Mouse (Mus musculus): Measurements from ENCODE around the gene Rps18. TPM values are rescaled to one million over a fixed set of nuclear protein-coding genes. Genes with fewer than 3 reads are reported as not detected.
"Not testable (repeated sequence)": the region's sequence is repeated elsewhere in the genome, so short reads cannot be mapped to it uniquely, and the experiment has no call there.

The Rps18 gene
- polyA plus RNA-seq, 1 experiment from 2014 or later = 1,265 TPM

DNA sequence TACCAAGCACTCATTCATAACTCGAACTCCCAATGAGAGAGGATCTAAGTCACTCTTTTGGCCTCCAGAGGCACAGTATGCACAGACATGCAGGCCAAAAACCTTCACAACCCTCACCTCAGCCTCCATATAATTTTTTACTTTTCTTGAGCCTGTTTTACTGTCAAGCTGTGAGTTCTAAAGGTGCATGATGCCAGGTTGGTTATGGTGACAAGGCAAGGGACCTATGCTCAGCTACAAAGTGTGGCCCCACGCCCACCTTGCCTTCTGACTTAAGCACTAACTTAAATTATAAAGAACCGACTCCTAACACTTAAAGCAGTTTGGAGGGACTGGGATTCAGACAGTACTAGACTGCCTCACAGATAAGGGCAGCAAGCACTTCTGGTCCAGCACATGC, 2.5 kb downstream of the Rps18 start:
- Histone ChIP-seq H3K27ac (ENCODE audit: low read depth, low read length) (no peak overlapping the region), H3K4me2 (ENCODE audit: low read depth, low read length, severe bottlenecking) (no peak overlapping the region), H3K9me3 (ENCODE audit: control insufficient read depth, low read length) (no peaks in the 10 kb centered on the region), H3K27me3 (ENCODE audit: control insufficient read depth, insufficient read depth, low read length) (no peaks in the 10 kb centered on the region), H3K9ac (ENCODE audit: low read length) (no peak overlapping the region; the same call in 1 of the 2 replicates), H3K4me3 (ENCODE audit: low read depth, low read length) (peak overlapping the region; percentile 5; the same call in 1 of the 2 replicates), H3K36me3 (ENCODE audit: control insufficient read depth, insufficient read depth, low read length) (peaks cover 12% of the 10 kb centered on the region), H3K4me1 (replicated peaks; ENCODE audit: control insufficient read depth, insufficient read depth, low read length) (peaks cover 39% of the 10 kb centered on the region)
- ATAC-seq (replicated peaks; ENCODE audit: low FRiP score) (no peak), DNase-seq (ENCODE audit: low spot score) (no peak)
- 90% methylated on average over 3 of the region's 3 CpGs for WGBS

DNA sequence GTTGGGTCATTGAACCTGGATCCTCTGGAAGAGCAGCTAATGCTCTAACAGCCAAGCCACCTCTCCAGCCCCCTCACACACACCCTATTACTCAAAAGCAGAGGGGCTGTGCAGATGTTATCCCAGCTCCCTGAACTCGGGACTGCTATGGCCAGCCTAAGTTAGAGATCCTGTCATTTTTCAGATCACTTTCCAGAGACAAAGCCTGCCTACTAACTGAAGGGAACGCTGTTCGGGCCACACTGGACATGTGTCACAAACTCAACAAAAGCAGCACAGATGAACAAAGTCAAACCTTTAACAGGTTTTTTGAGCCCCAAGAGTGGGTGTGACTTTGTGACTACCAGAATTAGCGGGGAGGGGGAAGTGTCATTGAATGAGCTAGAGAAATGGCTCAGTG, 2.9 kb downstream of the Rps18 start:
- Histone ChIP-seq H3K36me3 (ENCODE audit: control insufficient read depth, insufficient read depth, low read length) (peaks cover 12% of the 10 kb centered on the region), H3K4me2 (ENCODE audit: low read depth, low read length, severe bottlenecking) (no peak overlapping the region), H3K9ac (ENCODE audit: low read length) (no peak overlapping the region; the same call in 1 of the 2 replicates), H3K27ac (ENCODE audit: low read depth, low read length) (no peak overlapping the region), H3K9me3 (ENCODE audit: control insufficient read depth, low read length) (no peaks in the 10 kb centered on the region), H3K4me1 (replicated peaks; ENCODE audit: control insufficient read depth, insufficient read depth, low read length) (peaks cover 39% of the 10 kb centered on the region), H3K27me3 (ENCODE audit: control insufficient read depth, insufficient read depth, low read length) (no peaks in the 10 kb centered on the region), H3K4me3 (ENCODE audit: low read depth, low read length) (0 out of 2 replicates have a peak overlapping the region, but pooled peaks have one; percentile 5)
- DNase-seq (ENCODE audit: low spot score) = no peak
- ATAC-seq (replicated peaks; ENCODE audit: low FRiP score) = no peak
- 80% methylated on average over 4 of the region's 4 CpGs for WGBS

DNA sequence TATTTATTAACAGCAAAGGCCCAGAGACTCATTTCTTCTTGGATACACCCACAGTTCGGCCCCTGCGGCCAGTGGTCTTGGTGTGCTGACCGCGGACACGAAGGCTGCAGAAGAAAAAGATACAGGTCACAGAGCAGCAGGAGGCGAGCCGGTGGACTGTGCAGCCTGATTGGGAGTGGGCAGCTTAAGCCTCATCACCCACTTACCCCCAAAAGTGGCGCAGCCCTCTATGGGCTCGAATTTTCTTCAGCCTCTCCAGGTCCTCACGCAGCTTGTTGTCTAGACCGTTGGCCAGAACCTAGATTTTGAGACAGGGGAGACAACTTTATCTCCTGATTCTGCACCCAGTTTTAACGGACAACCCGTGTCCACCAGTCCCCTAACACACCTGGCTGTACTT, 3.8 kb downstream of the Rps18 start:
- peaks cover 37% of the 10 kb centered on the region for H3K4me1 ChIP-seq (replicated peaks; ENCODE audit: control insufficient read depth, insufficient read depth, low read length)
- H3K36me3 ChIP-seq (ENCODE audit: control insufficient read depth, insufficient read depth, low read length) = peaks cover 12% of the 10 kb centered on the region
- DNase-seq (ENCODE audit: low spot score); H3K27me3 ChIP-seq (ENCODE audit: control insufficient read depth, insufficient read depth, low read length); H3K9ac ChIP-seq (ENCODE audit: low read length); H3K27ac ChIP-seq (ENCODE audit: low read depth, low read length); ATAC-seq (replicated peaks; ENCODE audit: low FRiP score); H3K9me3 ChIP-seq (ENCODE audit: control insufficient read depth, low read length): not testable (repeated sequence)
- 73% methylated on average over 13 of the region's 13 CpGs for WGBS
- peak overlapping the region; percentile 51 for H3K4me2 ChIP-seq (ENCODE audit: low read depth, low read length, severe bottlenecking)
- H3K4me3 ChIP-seq (ENCODE audit: low read depth, low read length) = 0 out of 2 replicates have a peak overlapping the region, but pooled peaks have one; percentile 29

DNA sequence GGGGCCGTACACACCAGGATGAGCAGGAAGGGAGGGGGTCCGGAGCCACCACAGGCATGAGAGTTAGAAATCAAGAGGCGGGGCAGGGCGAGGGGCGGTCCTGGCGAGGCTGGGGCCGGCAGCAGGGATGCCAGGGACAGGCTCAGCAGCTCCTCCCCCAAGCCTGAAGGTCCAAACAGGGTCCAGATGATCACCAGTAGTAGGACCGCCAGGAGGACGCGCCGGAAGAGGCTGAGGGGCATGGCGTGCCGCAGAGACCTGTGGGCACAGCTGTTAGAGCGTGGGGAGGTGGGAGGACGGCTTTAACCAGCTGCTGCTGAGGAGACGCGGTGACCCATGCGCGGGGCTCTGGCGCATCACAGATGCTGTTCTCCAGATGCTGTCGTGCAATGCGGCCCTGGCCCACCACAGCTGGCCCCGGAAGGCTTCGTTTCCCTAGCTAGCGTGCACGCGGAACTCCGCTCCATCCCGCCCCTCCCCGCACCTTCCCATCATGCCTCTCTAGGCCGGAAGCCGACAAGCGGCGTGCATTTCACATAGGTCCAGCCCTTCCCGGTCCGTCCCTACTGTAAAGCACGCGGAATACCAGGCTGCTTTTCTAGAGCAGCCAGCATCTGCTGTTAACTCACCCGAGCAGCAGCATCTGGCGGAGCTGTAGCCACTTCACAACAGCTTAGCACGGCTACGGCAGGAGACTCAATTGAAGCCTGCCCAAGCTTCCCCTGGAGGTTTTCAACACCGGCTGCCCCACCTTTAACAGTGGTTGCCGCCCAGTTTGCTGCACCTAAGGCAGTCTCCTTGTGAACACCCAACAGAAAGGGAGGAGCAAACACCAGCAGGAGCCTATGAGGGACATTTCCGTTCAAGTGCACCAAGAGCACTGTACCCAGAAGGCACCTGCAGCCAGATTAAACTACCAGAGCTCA, 4.5 kb downstream of the Rps18 start, which contains the start of gene B3galt4:
B3galt4 (minus strand) TSS at position 468 of the 926 bp plus-strand sequence.
- Histone ChIP-seq H3K4me2 (ENCODE audit: low read depth, low read length, severe bottlenecking) (peak within 1 kb of the TSS; percentile 51), H3K9ac (ENCODE audit: low read length) (peak within 1 kb of the TSS; percentile 66), H3K4me3 (ENCODE audit: low read depth, low read length) (peak within 1 kb of the TSS; percentile 29), H3K9me3 (ENCODE audit: control insufficient read depth, low read length) (no peaks in the 10 kb centered on the region), H3K4me1 (replicated peaks; ENCODE audit: control insufficient read depth, insufficient read depth, low read length) (peaks cover 34% of the 10 kb centered on the region), H3K27ac (ENCODE audit: low read depth, low read length) (peak within 1 kb of the TSS; percentile 82), H3K27me3 (ENCODE audit: control insufficient read depth, insufficient read depth, low read length) (no peaks in the 10 kb centered on the region), H3K36me3 (ENCODE audit: control insufficient read depth, insufficient read depth, low read length) (peaks cover 12% of the 10 kb centered on the region)
- ATAC-seq (replicated peaks; ENCODE audit: low FRiP score) = peak; percentile 66
- DNase-seq (ENCODE audit: low spot score) = peak; percentile 89
- 1% methylated on average over 39 of the region's 45 CpGs for WGBS

GRCm38 (mm10) chr17:33950131-33950625, 5.6 kb downstream of the Rps18 start:
- H3K27ac ChIP-seq (ENCODE audit: low read depth, low read length) = no peak overlapping the region

DNA sequence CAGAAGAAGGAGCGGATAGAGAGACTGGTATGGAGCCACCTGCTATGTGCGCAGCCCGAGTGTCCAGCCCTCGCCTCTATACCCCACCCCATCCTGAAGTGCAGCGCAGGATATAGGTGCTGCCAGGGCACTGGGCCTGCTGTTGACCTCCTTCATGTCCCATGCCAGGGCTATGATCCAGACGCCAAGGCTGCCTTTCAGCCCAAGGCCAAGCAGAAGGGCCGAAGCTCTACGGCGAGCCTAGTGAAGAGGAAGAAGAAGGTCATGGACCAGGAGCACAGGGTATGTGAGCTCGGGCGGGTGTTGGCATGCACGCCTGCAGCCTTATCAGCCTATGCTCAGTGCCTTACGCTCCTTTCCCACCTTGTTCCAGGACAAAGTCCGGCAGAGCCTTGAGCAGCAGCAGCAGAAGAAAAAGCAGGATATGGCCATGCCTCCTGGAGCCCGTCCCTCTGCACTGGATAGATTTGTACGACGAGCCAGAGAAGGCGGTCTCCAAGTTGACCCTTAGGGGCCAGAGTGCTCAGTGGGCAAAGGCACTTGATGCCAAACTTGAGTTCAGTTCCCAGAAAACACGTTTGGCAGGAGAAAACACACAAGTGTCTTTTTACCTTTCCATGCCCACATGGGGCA, 6.8 kb downstream of the Rps18 start:
- no peak overlapping the region for H3K9ac ChIP-seq (ENCODE audit: low read length)

More at GRCm38 (mm10) chr17:33950131-33950625, 5.6 kb downstream of the Rps18 start:
- Histone ChIP-seq H3K9ac (ENCODE audit: low read length) (no peak overlapping the region), H3K36me3 (ENCODE audit: control insufficient read depth, insufficient read depth, low read length) (peaks cover 12% of the 10 kb centered on the region), H3K4me2 (ENCODE audit: low read depth, low read length, severe bottlenecking) (peak overlapping the region; percentile 21; the same call in 1 of the 2 replicates), H3K9me3 (ENCODE audit: control insufficient read depth, low read length) (no peaks in the 10 kb centered on the region), H3K4me1 (replicated peaks; ENCODE audit: control insufficient read depth, insufficient read depth, low read length) (peaks cover 34% of the 10 kb centered on the region), H3K27me3 (ENCODE audit: control insufficient read depth, insufficient read depth, low read length) (no peaks in the 10 kb centered on the region), H3K4me3 (ENCODE audit: low read depth, low read length) (no peak overlapping the region)
- DNase-seq (ENCODE audit: low spot score) (no peak), ATAC-seq (replicated peaks; ENCODE audit: low FRiP score) (no peak)
- 75% methylated on average over 10 of the region's 10 CpGs for WGBS

DNA sequence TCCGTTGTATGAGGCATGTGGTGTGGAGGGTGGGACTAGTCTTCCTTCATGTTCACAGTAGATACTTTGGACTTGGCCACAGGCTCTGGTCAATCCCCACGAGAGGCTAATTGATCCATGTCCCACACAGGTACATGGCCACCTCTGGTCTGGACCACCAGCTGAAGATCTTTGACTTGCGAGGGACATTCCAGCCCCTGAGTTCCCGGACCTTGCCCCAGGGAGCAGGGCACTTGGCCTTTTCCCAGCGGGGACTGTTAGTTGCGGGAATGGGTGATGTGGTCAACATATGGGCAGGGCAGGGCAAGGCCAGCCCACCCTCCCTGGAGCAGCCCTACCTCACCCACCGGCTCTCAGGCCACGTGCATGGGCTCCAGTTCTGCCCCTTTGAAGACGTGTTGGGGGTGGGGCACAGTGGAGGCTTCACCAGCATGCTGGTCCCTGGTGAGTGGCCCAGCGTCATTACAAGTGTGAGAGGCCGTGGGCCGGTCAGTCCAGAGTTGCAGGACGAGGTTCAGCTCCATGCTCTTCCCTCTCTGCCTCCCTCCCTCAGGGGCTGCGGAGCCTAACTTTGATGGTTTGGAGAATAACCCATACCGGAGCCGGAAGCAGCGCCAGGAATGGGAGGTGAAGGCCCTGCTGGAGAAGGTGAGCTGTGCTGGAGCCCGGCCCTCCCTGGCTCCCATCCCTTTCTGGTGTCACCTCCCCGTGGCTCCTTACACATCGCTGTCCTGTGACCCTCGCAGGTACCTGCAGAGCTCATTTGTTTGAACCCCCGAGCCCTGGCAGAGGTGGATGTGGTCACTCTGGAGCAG, 7.5 kb downstream of the Rps18 start:
- WGBS = 93% methylated on average over 22 of the region's 22 CpGs
- H3K36me3 ChIP-seq (ENCODE audit: control insufficient read depth, insufficient read depth, low read length) = peaks cover 9% of the 10 kb centered on the region
- no peak overlapping the region for H3K4me2 ChIP-seq (ENCODE audit: low read depth, low read length, severe bottlenecking)
- no peak overlapping the region for H3K4me3 ChIP-seq (ENCODE audit: low read depth, low read length)
- no peak overlapping the region for H3K27ac ChIP-seq (ENCODE audit: low read depth, low read length)
- H3K4me1 ChIP-seq (replicated peaks; ENCODE audit: control insufficient read depth, insufficient read depth, low read length) = peaks cover 22% of the 10 kb centered on the region
- ATAC-seq (replicated peaks; ENCODE audit: low FRiP score) (no peak), DNase-seq (ENCODE audit: low spot score) (no peak)
- H3K9me3 ChIP-seq (ENCODE audit: control insufficient read depth, low read length) = no peaks in the 10 kb centered on the region
- no peaks in the 10 kb centered on the region for H3K27me3 ChIP-seq (ENCODE audit: control insufficient read depth, insufficient read depth, low read length)
- no peak overlapping the region for H3K9ac ChIP-seq (ENCODE audit: low read length)

More for the DNA sequence above, 6.8 kb downstream of the Rps18 start:
- H3K9me3 ChIP-seq (ENCODE audit: control insufficient read depth, low read length) = no peaks in the 10 kb centered on the region
- 91% methylated on average over 19 of the region's 19 CpGs for WGBS
- no peaks in the 10 kb centered on the region for H3K27me3 ChIP-seq (ENCODE audit: control insufficient read depth, insufficient read depth, low read length)
- H3K4me1 ChIP-seq (replicated peaks; ENCODE audit: control insufficient read depth, insufficient read depth, low read length) = peaks cover 26% of the 10 kb centered on the region
- H3K4me2 ChIP-seq (ENCODE audit: low read depth, low read length, severe bottlenecking) = no peak overlapping the region
- no peak overlapping the region for H3K27ac ChIP-seq (ENCODE audit: low read depth, low read length)
- H3K36me3 ChIP-seq (ENCODE audit: control insufficient read depth, insufficient read depth, low read length) = peaks cover 13% of the 10 kb centered on the region
- ATAC-seq (replicated peaks; ENCODE audit: low FRiP score) (no peak), DNase-seq (ENCODE audit: low spot score) (no peak)
- no peak overlapping the region for H3K4me3 ChIP-seq (ENCODE audit: low read depth, low read length)

Data from forebrain, embryonic 11.5 days (tissue).